18 mouse cellular contexts compared by ENCODE assay signal in the genomic region with DNA sequence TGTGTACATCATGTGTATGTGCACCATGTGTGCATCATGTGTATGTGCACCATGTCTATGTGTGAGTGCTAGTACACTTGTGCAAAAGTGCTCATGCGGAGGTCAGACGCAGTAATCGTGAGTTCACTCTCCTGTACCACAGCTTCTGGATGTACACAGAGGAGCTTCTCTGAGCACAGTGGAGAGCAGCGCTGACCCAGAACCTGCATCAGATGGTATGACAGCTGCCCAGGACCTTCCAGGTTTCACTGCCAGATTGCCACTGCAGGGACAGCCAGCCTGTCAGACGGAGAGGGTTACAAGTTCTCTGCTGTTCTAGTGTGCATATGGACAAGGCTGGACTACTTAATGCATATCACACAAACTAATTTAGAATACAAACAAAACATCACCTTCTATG.
DNase-seq lines count a peak whose midpoint lies in the region; ATAC-seq and TF ChIP-seq lines count a peak whose summit lies in the region.
"Had no signal": no experiment of that assay in that cellular context is flagged by ENCODE, and none has a peak within 500 bp of the region (broad histone marks: within the 10 kb centered on the region; RNA-seq: fewer than 3 reads in every experiment).

No protein-coding gene starts in this region.

- H3K36me3 ChIP-seq in heart, embryonic 10.5 days: no peaks in the 10 kb centered on the region
- H3K36me3 ChIP-seq: embryonic facial prominence, embryonic 15.5 days; forebrain, embryonic 12.5 days; heart, embryonic 13.5 days; hindbrain, embryonic 10.5 days; intestine, embryonic 15.5 days had no signal

- no peak for ATAC-seq in erythroid progenitor cell, adult 5-6 weeks (replicated peaks; ENCODE audit: low FRiP score, poor library complexity, severe bottlenecking)
- ATAC-seq: forebrain, embryonic 16.5 days; intestine, embryonic 15.5 days had no signal

- H3K27me3 ChIP-seq in cerebellum, adult 2 months (ENCODE audit: control insufficient read depth, insufficient read depth, low read length): no peaks in the 10 kb centered on the region
- no peaks in the 10 kb centered on the region for H3K27me3 ChIP-seq in heart, embryonic 10.5 days (ENCODE audit: insufficient read depth, poor library complexity, severe bottlenecking)
- H3K27me3 ChIP-seq: embryonic facial prominence, embryonic 15.5 days; forebrain, embryonic 12.5 days; heart, embryonic 13.5 days; intestine, embryonic 15.5 days had no signal

- TF ChIP-seq CTCF in cerebellum, adult 2 months (IDR thresholded peaks at IDR 0.05; ENCODE audit: borderline replicate concordance, insufficient read depth, low read depth, low read length): no peak

- H3K9me3 ChIP-seq in heart, embryonic 10.5 days: no peaks in the 10 kb centered on the region; the same call in 1 of the 2 replicates
- H3K9me3 ChIP-seq: embryonic facial prominence, embryonic 15.5 days; intestine, embryonic 15.5 days had no signal

- 39% methylated on average over 5 of the region's 5 CpGs for WGBS in cerebellum, adult 2 months
- WGBS in heart, embryonic 10.5 days: 89% methylated on average over 5 of the region's 5 CpGs

- peaks cover 20% of the 10 kb centered on the region for H3K4me1 ChIP-seq in cerebellum, adult 2 months (ENCODE audit: control insufficient read depth, insufficient read depth, low read length)
- H3K4me1 ChIP-seq in heart, embryonic 10.5 days: no peaks in the 10 kb centered on the region
- H3K4me1 ChIP-seq: embryonic facial prominence, embryonic 15.5 days; forebrain, embryonic 12.5 days; hindbrain, embryonic 10.5 days; intestine, embryonic 15.5 days had no signal

- no peak overlapping the region for H3K4me3 ChIP-seq in cerebellum, adult 2 months (replicated peaks; ENCODE audit: insufficient read depth, low read depth, low read length)
- no peak overlapping the region for H3K4me3 ChIP-seq in heart, embryonic 10.5 days
- H3K4me3 ChIP-seq: embryonic facial prominence, embryonic 15.5 days; forebrain, embryonic 12.5 days; heart, embryonic 13.5 days; hindbrain, embryonic 10.5 days; intestine, embryonic 15.5 days had no signal

- no peak overlapping the region for H3K27ac ChIP-seq in cerebellum, adult 2 months (ENCODE audit: insufficient read depth, low read length)
- H3K27ac ChIP-seq in heart, embryonic 10.5 days: no peak overlapping the region
- H3K27ac ChIP-seq: embryonic facial prominence, embryonic 15.5 days; forebrain, embryonic 12.5 days; heart, embryonic 13.5 days; hindbrain, embryonic 10.5 days; hindbrain, embryonic 14.5 days; intestine, embryonic 15.5 days had no signal

- TF ChIP-seq POLR2A in cerebellum, adult 2 months (IDR thresholded peaks at IDR 0.05; ENCODE audit: borderline replicate concordance, insufficient read depth, low read length): no peak

- peak; percentile 42 for DNase-seq in cerebellum, adult 11 months
- no peak for DNase-seq in cerebellum, adult 8-10 months
- DNase-seq in brain, adult 2 months (ENCODE audit: low read depth, low spot score): peak; percentile 79
- DNase-seq in cerebellum, adult 2 months: peak; percentile 37 to 61
- peak; percentile 37 to 41 for DNase-seq in cerebellum, postnatal 14 days
- DNase-seq in adrenal gland, postnatal 14 days: no peak
- DNase-seq in heart, embryonic 10.5 days (ENCODE audit: low spot score): no peak
- DNase-seq: adrenal gland, postnatal 10 days; gastrocnemius, postnatal 10 days; kidney, adult 18-20 months had no signal

Comparison
In these comparisons a context has a peak if more than half of its experiments do, and no peak if none do; other contexts are left out.
1. DNase-seq: peak in cerebellum, adult 11 months (single experiment), brain, adult 2 months (single experiment), cerebellum, adult 2 months (2 of 2) and cerebellum, postnatal 14 days (2 of 2); none in cerebellum, adult 8-10 months (single experiment), adrenal gland, postnatal 14 days (single experiment) and heart, embryonic 10.5 days (single experiment).